Mouse (Mus musculus) midbrain, embryonic 12.5 days (tissue): ENCODE data around the gene Gm5728. TPM values are rescaled to one million over a fixed set of nuclear protein-coding genes. Genes with fewer than 3 reads are reported as not detected.
"Not testable (repeated sequence)": the region's sequence is repeated elsewhere in the genome, so short reads cannot be mapped to it uniquely, and the experiment has no call there.

Source experiments
- ATAC-seq: fragments of 200-750 bp; cut with Nextera tagmentation; 2 replicates; pipeline ENCODE4 v1.8.0; 2017; ENCODE audit warnings: low read depth, moderate TSS enrichment, moderate library complexity; ENCODE audit not compliant: low FRiP score
- H3K27ac ChIP-seq: fragments of 300-500 bp; sonication (generic); replicated peaks from 2 replicates; pipeline ENCODE4 v1.5.1; 2016; ENCODE audit warnings: mild to moderate bottlenecking
- H3K27me3 ChIP-seq: fragments of 300-500 bp; sonication (generic); 2 replicates; pipeline ENCODE4 v1.6.1; 2016; ENCODE audit warnings: mild to moderate bottlenecking
- H3K36me3 ChIP-seq: fragments of 300-500 bp; sonication (generic); 2 replicates; pipeline ENCODE4 v1.6.1; 2016
- H3K4me1 ChIP-seq: fragments of 300-500 bp; sonication (generic); 2 replicates; pipeline ENCODE4 v1.6.1; 2016
- H3K4me2 ChIP-seq: fragments of 300-500 bp; sonication (generic); replicated peaks from 2 replicates; pipeline ENCODE4 v1.6.1; 2016; ENCODE audit warnings: mild to moderate bottlenecking, moderate library complexity
- H3K4me3 ChIP-seq: fragments of 300-500 bp; sonication (generic); 2 replicates; pipeline ENCODE4 v1.5.1; 2016; ENCODE audit warnings: mild to moderate bottlenecking
- H3K9ac ChIP-seq: fragments of 300-500 bp; sonication (generic); replicated peaks from 2 replicates; pipeline ENCODE4 v1.6.1; 2016; ENCODE audit warnings: mild to moderate bottlenecking, moderate library complexity
- H3K9me3 ChIP-seq: fragments of 300-500 bp; sonication (generic); 2 replicates; pipeline ENCODE4 v1.6.1; 2016; ENCODE audit warnings: mild to moderate bottlenecking
- WGBS: fragments of 180-500 bp; shearing (Covaris S2); methylation state at CpG from one replicate; pipeline ENCODE4 v1.1.7; 2016; 5-methylcytosine and 5-hydroxymethylcytosine counted together
- polyA plus RNA-seq: library from polyadenylated mRNA; unstranded; fragments of >200 nt; fragmentation: Nextera tagmentation; extraction: Ambion mirVana; gene quantifications from 2 replicates; pipeline ENCODE4 v1.2.1, GENCODE M21; 2016

The Gm5728 gene
- not detected in 2 replicates for polyA plus RNA-seq

DNA sequence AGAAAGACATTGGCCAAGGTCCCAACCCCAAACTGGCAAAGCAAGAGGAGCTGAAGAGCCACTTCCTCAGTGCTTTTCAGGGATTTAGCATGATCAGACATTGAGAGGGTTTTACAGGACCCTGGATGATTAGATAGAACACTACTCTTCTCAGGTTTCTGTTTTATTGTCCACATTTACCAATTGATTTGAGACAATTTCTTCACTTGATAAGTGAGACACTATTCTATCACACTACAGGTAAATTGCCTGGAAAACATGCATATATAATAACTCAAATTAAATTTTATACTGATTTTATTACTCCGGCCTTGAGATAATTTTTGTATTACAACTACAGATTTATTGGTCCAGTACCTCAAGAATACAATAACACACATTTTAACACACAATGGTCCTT lies at the start of gene Gm5728:
Gm5728 (minus strand) TSS at position 101 of the 400 bp plus-strand sequence.
- not testable (repeated sequence) for H3K27ac ChIP-seq, ATAC-seq, H3K4me2 ChIP-seq, H3K9ac ChIP-seq, H3K4me3 ChIP-seq, H3K27me3 ChIP-seq, H3K4me1 ChIP-seq, H3K9me3 ChIP-seq, H3K36me3 ChIP-seq
- WGBS, result no CpG with 5 or more reads among the region's 1 CpGs

DNA sequence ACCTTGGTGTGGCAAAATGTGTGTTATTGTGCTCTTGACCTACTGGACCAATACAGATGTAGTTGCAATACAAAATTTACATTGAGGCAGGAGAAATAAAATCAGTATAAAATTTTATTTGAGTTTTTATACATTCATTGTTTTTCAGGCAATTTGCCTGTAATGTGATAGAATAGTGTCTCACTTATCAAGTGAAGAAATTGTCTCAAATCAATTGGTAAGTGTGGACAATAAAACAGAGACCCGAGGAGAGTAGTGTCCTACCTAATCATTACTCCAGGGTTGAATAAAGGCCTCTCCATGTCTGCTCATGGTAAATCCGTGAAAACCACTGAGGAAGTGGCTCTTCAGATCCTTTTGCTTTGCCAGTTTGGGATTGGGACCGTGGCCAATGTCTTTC lies 42.4 kb upstream of the Gm5728 start, which contains the start of gene Vmn1r100:
Vmn1r100 (plus strand) TSS at position 301 of the 400 bp plus-strand sequence.
- not testable (repeated sequence) for H3K36me3 ChIP-seq, H3K27ac ChIP-seq, ATAC-seq, H3K9me3 ChIP-seq, H3K4me1 ChIP-seq, H3K9ac ChIP-seq, H3K4me2 ChIP-seq, H3K27me3 ChIP-seq, H3K4me3 ChIP-seq
- no CpG with 5 or more reads among the region's 3 CpGs for WGBS

DNA sequence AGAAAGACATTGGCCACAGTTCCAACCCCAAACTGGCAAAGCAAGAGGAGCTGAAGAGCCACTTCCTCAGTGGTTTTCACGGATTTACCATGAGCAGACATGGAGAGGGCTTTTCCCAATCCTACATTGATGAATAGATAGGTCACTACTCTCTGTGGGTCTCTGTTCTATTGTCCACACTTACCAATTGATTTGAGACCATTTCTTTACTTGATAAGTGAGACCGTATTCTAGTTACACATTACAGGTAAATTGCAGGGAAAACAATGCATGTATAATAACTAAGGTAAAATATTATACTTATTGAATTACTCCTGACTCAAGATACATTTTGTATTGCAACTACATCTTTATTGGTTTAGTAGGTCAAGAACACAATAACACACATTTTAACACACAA lies 41.2 kb downstream of the Gm5728 start, which contains the start of gene Gm4133:
Gm4133 (minus strand) TSS at position 101 of the 400 bp plus-strand sequence.
- not testable (repeated sequence) for H3K4me1 ChIP-seq, H3K36me3 ChIP-seq, H3K27me3 ChIP-seq, H3K4me2 ChIP-seq, H3K9ac ChIP-seq, H3K27ac ChIP-seq, ATAC-seq, H3K4me3 ChIP-seq, H3K9me3 ChIP-seq
- WGBS, result no CpG with 5 or more reads among the region's 2 CpGs

Other genes with a start within 250 kb of the Gm5728 start
- gene Vmn1r93, start 236.3 kb downstream of the Gm5728 start, polyA plus RNA-seq, result not detected in 2 replicates
- not detected in 2 replicates for gene Vmn1r94, start 207.0 kb downstream of the Gm5728 start, polyA plus RNA-seq
- not detected in 2 replicates for gene Vmn1r95, start 181.7 kb downstream of the Gm5728 start, polyA plus RNA-seq
- gene Gm6164, start 169.8 kb downstream of the Gm5728 start, polyA plus RNA-seq, result not detected in 2 replicates
- not detected in 2 replicates for gene Gm4498, start 141.6 kb downstream of the Gm5728 start, polyA plus RNA-seq
- not detected in 2 replicates for gene Gm5890, start 112.6 kb downstream of the Gm5728 start, polyA plus RNA-seq
- gene Gm4133, start 41.3 kb downstream of the Gm5728 start, polyA plus RNA-seq, result not detected in 2 replicates
- gene Vmn1r100, start 42.5 kb upstream of the Gm5728 start, polyA plus RNA-seq, result not detected in 2 replicates
- gene Vmn1r101, start 67.2 kb upstream of the Gm5728 start, polyA plus RNA-seq, result not detected in 2 replicates
- not detected in 2 replicates for gene Gm10670, start 99.5 kb upstream of the Gm5728 start, polyA plus RNA-seq
- not detected in 2 replicates for gene Vmn1r103, start 135.1 kb upstream of the Gm5728 start, polyA plus RNA-seq
- gene Vmn1r104, start 158.4 kb upstream of the Gm5728 start, polyA plus RNA-seq, result not detected in 2 replicates
- not detected in 2 replicates for gene Gm5726, start 170.3 kb upstream of the Gm5728 start, polyA plus RNA-seq
- not detected in 2 replicates for gene Gm4141, start 200.8 kb upstream of the Gm5728 start, polyA plus RNA-seq
- not detected in 2 replicates for gene Gm4513, start 223.6 kb upstream of the Gm5728 start, polyA plus RNA-seq